Mouse (Mus musculus) forebrain, embryonic 13.5 days (tissue): ENCODE measurements around the gene Tpbgl. TPM values are rescaled to one million over a fixed set of nuclear protein-coding genes. Genes with fewer than 3 reads are reported as not detected.
A peak's percentile ranks its signal among the peaks of the same experiment; 100 is the strongest.

Experiments used
- ATAC-seq: fragments of 200-750 bp; cut with Nextera tagmentation; 2 replicates; pipeline ENCODE4 v1.8.0; 2017
- H3K27ac ChIP-seq: fragments of 300-500 bp; sonication (generic); 2 replicates; pipeline ENCODE4 v1.5.1; 2015; ENCODE audit warnings: inconsistent platforms, mild to moderate bottlenecking, moderate library complexity
- H3K27me3 ChIP-seq: fragments of 300-500 bp; sonication (generic); 2 replicates; pipeline ENCODE4 v1.6.1; 2015; ENCODE audit warnings: mild to moderate bottlenecking, inconsistent platforms
- H3K36me3 ChIP-seq: fragments of 300-500 bp; sonication (generic); 2 replicates; pipeline ENCODE4 v1.6.1; 2015; ENCODE audit warnings: mild to moderate bottlenecking, inconsistent platforms; ENCODE audit not compliant: poor library complexity, severe bottlenecking
- H3K4me1 ChIP-seq: fragments of 300-500 bp; sonication (generic); 2 replicates; pipeline ENCODE4 v1.6.1; 2015; ENCODE audit warnings: inconsistent platforms
- H3K4me2 ChIP-seq: fragments of 300-500 bp; sonication (generic); 2 replicates; pipeline ENCODE4 v1.6.1; 2015; ENCODE audit warnings: inconsistent platforms, mild to moderate bottlenecking, moderate library complexity
- H3K4me3 ChIP-seq: fragments of 300-500 bp; sonication (generic); 2 replicates; pipeline ENCODE4 v1.5.1; 2015; ENCODE audit warnings: mild to moderate bottlenecking, inconsistent platforms
- H3K9ac ChIP-seq: fragments of 300-500 bp; sonication (generic); 2 replicates; pipeline ENCODE4 v1.6.1; 2015; ENCODE audit warnings: mild to moderate bottlenecking, inconsistent platforms
- H3K9me3 ChIP-seq: fragments of 300-500 bp; sonication (generic); replicated peaks from 2 replicates; pipeline ENCODE4 v1.6.1; 2016; ENCODE audit warnings: inconsistent platforms
- WGBS: fragments of 180-500 bp; shearing (Covaris S2); methylation state at CpG from one replicate; pipeline ENCODE4 v1.1.7; 2015; 5-methylcytosine and 5-hydroxymethylcytosine counted together
- polyA plus RNA-seq: library from polyadenylated mRNA; unstranded; fragments of >200 nt; fragmentation: Nextera tagmentation; extraction: Ambion mirVana; gene quantifications from 2 replicates; pipeline ENCODE4 v1.2.1, GENCODE M21; 2015

Tpbgl gene
- polyA plus RNA-seq, 1 experiment from 2014 or later = 0.22 TPM

GRCm38 (mm10) chr7:99627366-99627765 is 463 bp upstream of the Tpbgl start:
- H3K4me3 ChIP-seq = peak overlapping the region; percentile 50; the same call in 1 of the 2 replicates
- 3% methylated on average over 7 of the region's 7 CpGs for WGBS
- ATAC-seq = no peak
- H3K27me3 ChIP-seq = peaks cover 81% of the 10 kb centered on the region
- H3K9me3 ChIP-seq = no peaks in the 10 kb centered on the region
- H3K4me2 ChIP-seq = peak overlapping the region; percentile 89
- no peaks in the 10 kb centered on the region for H3K36me3 ChIP-seq
- peaks cover 22% of the 10 kb centered on the region for H3K4me1 ChIP-seq
- H3K9ac ChIP-seq = no peak overlapping the region
- H3K27ac ChIP-seq = no peak overlapping the region

GRCm38 (mm10) chr7:99625722-99626375 is 1.1 kb downstream of the Tpbgl start:
- ATAC-seq = peak; percentile 90
- Histone ChIP-seq H3K27me3 (peaks cover 73% of the 10 kb centered on the region), H3K9ac (peak overlapping the region; percentile 60)

GRCm38 (mm10) chr7:99618860-99619259 is 8.0 kb downstream of the Tpbgl start:
- Histone ChIP-seq H3K9ac (no peak overlapping the region), H3K4me2 (no peak overlapping the region), H3K27ac (no peak overlapping the region), H3K4me3 (no peak overlapping the region), H3K4me1 (no peaks in the 10 kb centered on the region), H3K9me3 (no peaks in the 10 kb centered on the region), H3K36me3 (no peaks in the 10 kb centered on the region), H3K27me3 (peaks cover 11% of the 10 kb centered on the region)
- no peak for ATAC-seq
- whole genome bisulfite sequencing = 9% methylated on average over 3 of the region's 3 CpGs

More at GRCm38 (mm10) chr7:99625722-99626375, 1.1 kb downstream of the Tpbgl start:
- Histone ChIP-seq H3K4me3 (peak overlapping the region; percentile 50), H3K9me3 (no peaks in the 10 kb centered on the region), H3K27ac (no peak overlapping the region), H3K4me1 (peaks cover 22% of the 10 kb centered on the region), H3K4me2 (peak overlapping the region; percentile 89), H3K36me3 (no peaks in the 10 kb centered on the region)
- under 1% methylated on average over 77 of the region's 81 CpGs for WGBS

GRCm38 (mm10) chr7:99618264-99618663 is 8.6 kb downstream of the Tpbgl start:
- no peak overlapping the region for H3K4me2 ChIP-seq
- no peaks in the 10 kb centered on the region for H3K4me1 ChIP-seq
- H3K9ac ChIP-seq = no peak overlapping the region
- no peaks in the 10 kb centered on the region for H3K36me3 ChIP-seq
- H3K27ac ChIP-seq = no peak overlapping the region
- WGBS = 73% methylated on average over 2 of the region's 2 CpGs
- no peaks in the 10 kb centered on the region for H3K9me3 ChIP-seq
- no peak for ATAC-seq
- peaks cover 5% of the 10 kb centered on the region for H3K27me3 ChIP-seq
- H3K4me3 ChIP-seq = no peak overlapping the region

- Histone ChIP-seq H3K4me3 (no peak overlapping the region), H3K27me3 (no peaks in the 10 kb centered on the region), H3K4me1 (no peaks in the 10 kb centered on the region), H3K27ac (no peak overlapping the region), H3K9me3 (no peaks in the 10 kb centered on the region), H3K36me3 (peaks cover 26% of the 10 kb centered on the region), H3K9ac (no peak overlapping the region), H3K4me2 (no peak overlapping the region)
- WGBS = 65% methylated on average over 2 of the region's 2 CpGs
- no peak for ATAC-seq
Observed at GRCm38 (mm10) chr7:99607632-99608031, 19.3 kb downstream of the Tpbgl start.

GRCm38 (mm10) chr7:99606766-99607165 is 20.1 kb downstream of the Tpbgl start:
- H3K27me3 ChIP-seq = no peaks in the 10 kb centered on the region
- H3K9me3 ChIP-seq = no peaks in the 10 kb centered on the region
- H3K9ac ChIP-seq = no peak overlapping the region
- H3K36me3 ChIP-seq = peaks cover 34% of the 10 kb centered on the region
- no peak overlapping the region for H3K4me3 ChIP-seq
- no peak for ATAC-seq
- WGBS = 59% methylated on average over 3 of the region's 3 CpGs
- no peak overlapping the region for H3K27ac ChIP-seq
- H3K4me1 ChIP-seq = no peaks in the 10 kb centered on the region
- no peak overlapping the region for H3K4me2 ChIP-seq

GRCm38 (mm10) chr7:99606303-99606702 is 20.6 kb downstream of the Tpbgl start:
- no peaks in the 10 kb centered on the region for H3K4me1 ChIP-seq
- H3K27ac ChIP-seq = no peak overlapping the region
- H3K4me3 ChIP-seq = no peak overlapping the region
- H3K9ac ChIP-seq = no peak overlapping the region
- no peak; the same call in 1 of the 2 replicates for ATAC-seq
- no peak overlapping the region for H3K4me2 ChIP-seq
- no peaks in the 10 kb centered on the region for H3K27me3 ChIP-seq
- H3K36me3 ChIP-seq = peaks cover 38% of the 10 kb centered on the region
- 89% methylated on average over 11 of the region's 11 CpGs for WGBS
- no peaks in the 10 kb centered on the region for H3K9me3 ChIP-seq

- Histone ChIP-seq H3K4me1 (no peaks in the 10 kb centered on the region), H3K27me3 (no peaks in the 10 kb centered on the region), H3K9me3 (no peaks in the 10 kb centered on the region), H3K36me3 (peaks cover 48% of the 10 kb centered on the region), H3K4me2 (no peak overlapping the region), H3K9ac (no peak overlapping the region), H3K27ac (no peak overlapping the region), H3K4me3 (no peak overlapping the region)
- WGBS = 95% methylated on average over 2 of the region's 2 CpGs
- no peak for ATAC-seq
Observed at GRCm38 (mm10) chr7:99605058-99605457, 21.8 kb downstream of the Tpbgl start.

- no peak overlapping the region for H3K27ac ChIP-seq
- no peaks in the 10 kb centered on the region for H3K4me1 ChIP-seq
- H3K27me3 ChIP-seq = no peaks in the 10 kb centered on the region
- no peak for ATAC-seq
- no peak overlapping the region for H3K4me3 ChIP-seq
- no peaks in the 10 kb centered on the region for H3K9me3 ChIP-seq
- H3K36me3 ChIP-seq = peaks cover 53% of the 10 kb centered on the region
- no peak overlapping the region for H3K4me2 ChIP-seq
- no peak overlapping the region for H3K9ac ChIP-seq
- 87% methylated on average over 8 of the region's 8 CpGs for WGBS
Observed at GRCm38 (mm10) chr7:99603875-99604662, 22.8 kb downstream of the Tpbgl start.

GRCm38 (mm10) chr7:99598722-99599121 is 28.2 kb downstream of the Tpbgl start:
- H3K36me3 ChIP-seq = peaks cover 81% of the 10 kb centered on the region

GRCm38 (mm10) chr7:99593868-99594803 is 32.8 kb downstream of the Tpbgl start:
- peaks cover 62% of the 10 kb centered on the region for H3K36me3 ChIP-seq
- no peaks in the 10 kb centered on the region for H3K9me3 ChIP-seq
- H3K4me2 ChIP-seq = no peak overlapping the region
- no peak overlapping the region for H3K27ac ChIP-seq
- no peaks in the 10 kb centered on the region for H3K27me3 ChIP-seq
- H3K9ac ChIP-seq = no peak overlapping the region
- ATAC-seq = no peak
- 92% methylated on average over 15 of the region's 15 CpGs for WGBS
- H3K4me1 ChIP-seq = no peaks in the 10 kb centered on the region
- H3K4me3 ChIP-seq = no peak overlapping the region

More at GRCm38 (mm10) chr7:99598722-99599121, 28.2 kb downstream of the Tpbgl start:
- Histone ChIP-seq H3K27me3 (no peaks in the 10 kb centered on the region), H3K9me3 (no peaks in the 10 kb centered on the region), H3K9ac (no peak overlapping the region), H3K27ac (no peak overlapping the region), H3K4me3 (no peak overlapping the region), H3K4me1 (no peaks in the 10 kb centered on the region), H3K4me2 (no peak overlapping the region)
- 76% methylated on average over 4 of the region's 4 CpGs for whole genome bisulfite sequencing
- ATAC-seq = no peak

- H3K36me3 ChIP-seq = peaks cover 63% of the 10 kb centered on the region
- WGBS = 91% methylated on average over 3 of the region's 3 CpGs
- no peak overlapping the region for H3K4me3 ChIP-seq
- no peak for ATAC-seq
- H3K27ac ChIP-seq = no peak overlapping the region
- no peaks in the 10 kb centered on the region for H3K4me1 ChIP-seq
- H3K9me3 ChIP-seq = no peaks in the 10 kb centered on the region
- H3K9ac ChIP-seq = no peak overlapping the region
- no peaks in the 10 kb centered on the region for H3K27me3 ChIP-seq
- no peak overlapping the region for H3K4me2 ChIP-seq
Observed at GRCm38 (mm10) chr7:99592669-99593068, 34.2 kb downstream of the Tpbgl start.
